Mouse (Mus musculus) embryonic fibroblast, embryonic 13.5 days (primary cell): ENCODE results near the gene C330021F23Rik. TPM values are rescaled to one million over a fixed set of nuclear protein-coding genes. Genes with fewer than 3 reads are reported as not detected.
"Not testable (repeated sequence)": the region's sequence is repeated elsewhere in the genome, so short reads cannot be mapped to it uniquely, and the experiment has no call there.

Experiments used
- H3K27ac ChIP-seq: 2 replicates; pipeline ENCODE4 v1.5.1; 2012; ENCODE audit warnings: low read length, control low read depth, inconsistent platforms; ENCODE audit not compliant: insufficient read depth
- H3K4me1 ChIP-seq: 2 replicates; pipeline ENCODE4 v1.6.1; 2011; ENCODE audit warnings: low read length; ENCODE audit not compliant: control insufficient read depth, insufficient read depth
- H3K4me3 ChIP-seq: 2 replicates; pipeline ENCODE4 v1.5.1; 2011; ENCODE audit warnings: mild to moderate bottlenecking, control low read depth, low read length; ENCODE audit not compliant: insufficient read depth
- CTCF ChIP-seq: IDR thresholded peaks from 2 replicates; pipeline ENCODE4 v1.5.1; 2011; ENCODE audit warnings: mild to moderate bottlenecking, control low read depth, low read length, moderate library complexity, borderline replicate concordance; ENCODE audit not compliant: insufficient read depth
- POLR2A ChIP-seq: IDR thresholded peaks from 2 replicates; pipeline ENCODE4 v1.6.1; 2011; ENCODE audit warnings: low read depth, mild to moderate bottlenecking, control low read depth, low read length, moderate library complexity
- polyA plus RNA-seq: library from polyadenylated mRNA; stranded (reverse); fragments of >200 nt; gene quantifications from 2 replicates; pipeline ENCODE4 v1.2.4, GENCODE M21; 2011; ENCODE audit warnings: low read depth; ENCODE audit not compliant: missing spikeins, insufficient read length

The C330021F23Rik gene
- polyA plus RNA-seq, 1 experiment = not detected

DNA sequence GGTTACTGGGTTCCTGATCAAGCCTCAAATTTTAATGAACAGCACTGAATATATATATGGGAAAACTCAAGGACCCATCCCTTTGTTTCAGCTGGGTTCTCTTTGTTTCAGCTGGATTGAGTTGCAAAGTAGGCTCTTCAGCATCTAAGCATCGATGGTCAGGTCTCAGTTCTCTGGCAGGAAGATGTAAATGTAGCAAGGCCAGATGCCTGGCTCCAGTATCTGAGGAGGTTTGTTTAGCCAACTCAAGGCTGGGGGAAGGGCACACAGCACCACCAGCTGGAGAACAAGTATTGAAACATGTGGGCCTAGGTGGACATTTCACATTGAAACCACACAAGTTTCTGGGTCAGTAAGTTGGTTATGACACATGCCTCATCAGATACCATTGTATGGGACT, 15.6 kb upstream of the C330021F23Rik start:
- H3K27ac ChIP-seq = no peak overlapping the region
- no peaks in the 10 kb centered on the region for H3K4me1 ChIP-seq
- H3K4me3 ChIP-seq = no peak overlapping the region
- TF ChIP-seq POLR2A (no peak), CTCF (no peak)

DNA sequence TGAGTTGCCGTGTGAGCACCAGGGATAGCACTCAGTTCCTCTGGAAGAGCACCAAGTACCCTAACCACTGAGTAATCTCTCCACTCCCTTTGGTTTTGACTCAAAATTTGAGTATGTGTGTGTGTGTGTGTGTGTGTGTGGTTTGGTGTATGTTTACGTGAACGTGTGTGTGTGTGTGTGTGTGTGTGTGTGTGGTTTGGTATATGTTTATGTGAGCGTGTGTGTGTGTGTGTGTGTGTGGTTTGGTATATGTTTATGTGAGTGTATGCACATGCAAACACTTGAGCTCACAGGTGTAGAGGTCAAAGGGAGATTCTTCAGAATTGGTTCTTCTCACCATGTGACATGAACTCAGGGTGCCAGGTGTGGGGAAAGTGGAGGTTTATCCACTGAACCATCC, 11.7 kb upstream of the C330021F23Rik start:
- H3K27ac ChIP-seq = no peak overlapping the region
- no peak overlapping the region for H3K4me3 ChIP-seq
- no peak for TF ChIP-seq CTCF
- 0 out of 2 replicates have a peak, but pooled peaks have one; percentile 24 for TF ChIP-seq POLR2A
- no peaks in the 10 kb centered on the region for H3K4me1 ChIP-seq

GRCm38 (mm10) chr8:3568378-3568777, 588 bp downstream of the C330021F23Rik start:
- Histone ChIP-seq H3K27ac (no peak overlapping the region), H3K4me3 (no peak overlapping the region), H3K4me1 (no peaks in the 10 kb centered on the region)
- TF ChIP-seq POLR2A (no peak), CTCF (no peak)

GRCm38 (mm10) chr8:3569784-3570183, 2.0 kb downstream of the C330021F23Rik start:
- H3K27ac ChIP-seq = no peak overlapping the region
- H3K4me1 ChIP-seq = no peaks in the 10 kb centered on the region
- no peak for TF ChIP-seq POLR2A
- no peak for TF ChIP-seq CTCF
- no peak overlapping the region for H3K4me3 ChIP-seq

DNA sequence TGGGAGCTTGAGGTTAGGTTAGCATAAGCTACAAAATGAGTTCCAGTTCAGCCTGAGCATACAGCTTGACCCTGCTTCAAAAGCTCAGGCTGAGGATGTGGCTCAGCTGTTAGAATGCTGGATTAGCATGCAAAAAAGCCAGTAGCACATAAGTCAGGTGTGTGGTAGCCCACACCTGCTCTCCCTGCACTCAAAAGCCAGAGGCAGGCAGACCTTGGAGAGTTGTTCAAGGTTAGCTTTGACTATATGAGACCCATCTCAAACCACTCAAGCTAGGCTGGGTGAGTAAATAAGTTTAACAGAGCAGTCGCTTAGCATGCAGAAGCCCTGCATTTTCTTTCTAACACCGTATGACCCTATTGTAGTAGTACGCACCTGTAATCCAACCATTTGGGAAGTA, 6.8 kb downstream of the C330021F23Rik start:
- H3K4me1 ChIP-seq = no peaks in the 10 kb centered on the region
- TF ChIP-seq POLR2A = no peak
- no peak for TF ChIP-seq CTCF
- H3K27ac ChIP-seq = no peak overlapping the region

DNA sequence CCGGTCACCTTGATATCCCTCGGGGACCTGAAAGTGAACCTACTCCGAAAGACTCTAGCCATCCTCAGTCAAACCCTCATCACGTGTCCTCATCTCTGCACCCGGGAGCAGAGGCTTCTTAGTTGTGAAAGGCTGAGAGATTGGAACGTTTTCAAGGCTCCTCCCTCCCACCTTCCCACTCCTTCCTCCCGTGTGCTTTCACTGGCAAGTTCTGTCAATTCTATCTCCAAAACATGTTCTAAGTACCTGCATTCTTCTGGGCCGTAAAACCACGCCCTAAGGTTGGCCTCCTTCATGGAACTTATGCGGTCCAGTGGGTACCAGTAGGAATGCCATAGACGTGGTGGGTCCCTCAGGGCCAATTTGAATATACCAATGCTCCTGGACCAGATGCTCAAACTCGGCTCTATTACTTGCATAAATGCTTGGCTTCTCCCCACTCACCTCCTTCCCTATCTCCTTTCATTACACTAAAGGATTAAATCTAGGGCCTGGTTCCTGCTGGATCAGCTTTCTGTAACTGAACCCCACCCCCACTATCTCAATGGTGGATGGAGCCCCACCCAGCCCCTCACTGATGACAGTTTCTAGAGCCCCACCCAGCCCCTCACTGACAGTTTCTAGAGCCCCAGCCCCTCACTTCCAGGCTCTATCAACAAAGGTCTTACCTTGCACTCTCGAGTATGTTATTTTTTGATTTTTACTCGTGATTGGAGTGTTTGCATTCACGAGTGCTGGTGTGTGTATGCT, 8.6 kb downstream of the C330021F23Rik start:
- no peak for TF ChIP-seq POLR2A
- H3K4me1 ChIP-seq = no peaks in the 10 kb centered on the region
- no peak overlapping the region for H3K27ac ChIP-seq
- no peak overlapping the region for H3K4me3 ChIP-seq

More for the DNA sequence above, 6.8 kb downstream of the C330021F23Rik start:
- H3K4me3 ChIP-seq = no peak overlapping the region

- no peak for TF ChIP-seq CTCF
- TF ChIP-seq POLR2A = no peak
- H3K4me3 ChIP-seq = no peak overlapping the region
- H3K27ac ChIP-seq = no peak overlapping the region
- no peaks in the 10 kb centered on the region for H3K4me1 ChIP-seq
Measured at GRCm38 (mm10) chr8:3579390-3580364, 11.9 kb downstream of the C330021F23Rik start.

DNA sequence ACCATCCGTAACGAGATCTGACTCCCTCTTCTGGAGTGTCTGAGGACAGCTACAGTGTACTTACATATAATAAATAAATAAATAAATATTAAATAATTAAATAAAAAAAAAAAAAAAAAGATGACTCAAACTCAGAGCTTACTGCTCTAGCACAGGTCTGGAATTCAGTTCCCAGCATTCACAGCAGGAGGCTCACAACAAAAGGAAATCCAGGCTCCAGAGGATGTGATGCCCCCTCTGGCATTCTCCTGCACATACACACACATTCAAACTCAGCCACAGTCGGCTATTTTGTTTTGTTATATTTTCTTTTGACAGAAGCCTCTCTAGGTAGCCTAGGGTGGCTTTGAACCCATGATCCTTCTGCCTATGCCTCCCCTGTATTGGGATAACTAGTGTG, 14.2 kb downstream of the C330021F23Rik start:
- not testable (repeated sequence) for H3K4me1 ChIP-seq, H3K27ac ChIP-seq

GRCm38 (mm10) chr8:3586452-3586851, 18.7 kb downstream of the C330021F23Rik start:
- Histone ChIP-seq H3K27ac (no peak overlapping the region), H3K4me1 (no peaks in the 10 kb centered on the region), H3K4me3 (no peak overlapping the region)
- TF ChIP-seq POLR2A (no peak), CTCF (no peak)

More for the DNA sequence above, 14.2 kb downstream of the C330021F23Rik start:
- H3K4me3 ChIP-seq = not testable (repeated sequence)

- no peaks in the 10 kb centered on the region for H3K4me1 ChIP-seq
- TF ChIP-seq CTCF (no peak), POLR2A (no peak)
- H3K4me3 ChIP-seq = peak within 1 kb of the TSS; percentile 35
- no peak within 1 kb of the TSS for H3K27ac ChIP-seq
Measured at GRCm38 (mm10) chr8:3586993-3587390, 19.2 kb downstream of the C330021F23Rik start, which contains the start of gene Camsap3. Gene Camsap3, plus strand, starts transcription at chr8:3587293.
